In genomic region chr11:78536690-78537084, GRCm38 (mm10) we compare ENCODE assay signal across 8 mouse cellular contexts. TPM values are rescaled to one million over a fixed set of nuclear protein-coding genes. Genes with fewer than 3 reads are reported as not detected.
DNase-seq lines count a peak whose midpoint lies in the region; ATAC-seq lines count a peak whose summit lies in the region.

No protein-coding gene starts in this region.

- H3K27ac ChIP-seq in kidney, embryonic 16.5 days (ENCODE audit: low read length), result peak overlapping the region; percentile 82
- peak overlapping the region; percentile 72 for H3K27ac ChIP-seq in brown adipose tissue, adult 24 weeks (replicated peaks; ENCODE audit: low read depth, low read length)
- peak overlapping the region; percentile 86 for H3K27ac ChIP-seq in hindbrain, embryonic 14.5 days
- peak overlapping the region; percentile 92 for H3K27ac ChIP-seq in midbrain, embryonic 15.5 days

- H3K36me3 ChIP-seq in kidney, embryonic 16.5 days (ENCODE audit: insufficient read depth, low read length), result peaks cover 18% of the 10 kb centered on the region
- peaks cover 31% of the 10 kb centered on the region for H3K36me3 ChIP-seq in hindbrain, embryonic 14.5 days (replicated peaks; ENCODE audit: control insufficient read depth, insufficient read depth)
- H3K36me3 ChIP-seq in midbrain, embryonic 15.5 days (replicated peaks), result peaks cover 22% of the 10 kb centered on the region

- peak overlapping the region; percentile 87 for H3K4me3 ChIP-seq in kidney, embryonic 16.5 days (ENCODE audit: low read length)
- peak overlapping the region; percentile 81 for H3K4me3 ChIP-seq in brown adipose tissue, adult 24 weeks (ENCODE audit: insufficient read depth, low read depth, low read length)
- peak overlapping the region; percentile 75 for H3K4me3 ChIP-seq in hindbrain, embryonic 14.5 days (replicated peaks; ENCODE audit: low read length)
- peak overlapping the region; percentile 94 for H3K4me3 ChIP-seq in midbrain, embryonic 15.5 days

- peaks cover 18% of the 10 kb centered on the region for H3K4me1 ChIP-seq in kidney, embryonic 16.5 days (ENCODE audit: insufficient read depth, low read length)
- H3K4me1 ChIP-seq in brown adipose tissue, adult 24 weeks (ENCODE audit: control insufficient read depth, insufficient read depth, insufficient read length, low read length), result peaks cover 9% of the 10 kb centered on the region; the same call in 1 of the 2 replicates
- peaks cover 26% of the 10 kb centered on the region for H3K4me1 ChIP-seq in hindbrain, embryonic 14.5 days (replicated peaks; ENCODE audit: control insufficient read depth, insufficient read depth, low read length)
- peaks cover 37% of the 10 kb centered on the region for H3K4me1 ChIP-seq in midbrain, embryonic 15.5 days

- H3K27me3 ChIP-seq in kidney, embryonic 16.5 days (ENCODE audit: insufficient read depth, low read length), result no peaks in the 10 kb centered on the region
- no peaks in the 10 kb centered on the region for H3K27me3 ChIP-seq in hindbrain, embryonic 14.5 days (ENCODE audit: control insufficient read depth, insufficient read depth, low read length)
- H3K27me3 ChIP-seq in midbrain, embryonic 15.5 days (replicated peaks), result no peaks in the 10 kb centered on the region

- H3K4me2 ChIP-seq in kidney, embryonic 16.5 days (replicated peaks; ENCODE audit: low read depth, low read length), result peak overlapping the region; percentile 79
- peak overlapping the region; percentile 87 for H3K4me2 ChIP-seq in hindbrain, embryonic 14.5 days (replicated peaks)
- peak overlapping the region; percentile 67 for H3K4me2 ChIP-seq in midbrain, embryonic 15.5 days

- H3K9ac ChIP-seq in kidney, embryonic 16.5 days (replicated peaks; ENCODE audit: low read length), result peak overlapping the region; percentile 88
- peak overlapping the region; percentile 88 for H3K9ac ChIP-seq in hindbrain, embryonic 14.5 days
- peak overlapping the region; percentile 76 for H3K9ac ChIP-seq in midbrain, embryonic 15.5 days

- H3K9me3 ChIP-seq in kidney, embryonic 16.5 days (ENCODE audit: low read length), result no peaks in the 10 kb centered on the region
- H3K9me3 ChIP-seq in hindbrain, embryonic 14.5 days (ENCODE audit: control insufficient read depth, low read length), result no peaks in the 10 kb centered on the region
- H3K9me3 ChIP-seq in midbrain, embryonic 15.5 days, result no peaks in the 10 kb centered on the region

- 2% methylated on average over 14 of the region's 14 CpGs for WGBS in kidney, embryonic 16.5 days
- WGBS in hindbrain, embryonic 14.5 days, result 3% methylated on average over 14 of the region's 14 CpGs
- WGBS in midbrain, embryonic 15.5 days, result 3% methylated on average over 14 of the region's 14 CpGs

- peak; percentile 5 for ATAC-seq in kidney, embryonic 16.5 days (ENCODE audit: low FRiP score, low TSS enrichment)
- 0 out of 2 replicates have a peak, but pooled peaks have one; percentile 1 for ATAC-seq in hindbrain, embryonic 14.5 days (ENCODE audit: low FRiP score)
- ATAC-seq in midbrain, embryonic 15.5 days (replicated peaks), result no peak

- no peak for DNase-seq in kidney, postnatal 4 days
- no peak for DNase-seq in hindbrain, embryonic 14.5 days (ENCODE audit: low spot score)
- DNase-seq in cerebellum, adult 11 months, result no peak
- no peak for DNase-seq in ovary, adult 18-20 months (ENCODE audit: low spot score)
- DNase-seq in adrenal gland, adult 18-20 months (ENCODE audit: low spot score in 2 of 2), result no peak

RNA-seq across cellular contexts. Expression of gene Ift20, which starts 0.5 kb away (rescaled TPM):
- 125 and 130 TPM in 2 replicates for polyA plus RNA-seq in kidney, embryonic 16.5 days (2015; fragmentation: Nextera tagmentation; extraction: Ambion mirVana)
- polyA plus RNA-seq in brown adipose tissue, adult 24 weeks (2012; ENCODE audit: insufficient read depth, insufficient read length, missing spikeins), result 67.3 and 75.5 TPM in 2 replicates
- 120 and 123 TPM in 2 replicates for polyA plus RNA-seq in hindbrain, embryonic 14.5 days (2014; fragmentation: Nextera tagmentation; extraction: Ambion mirVana)
- polyA plus RNA-seq in midbrain, embryonic 15.5 days (2015; fragmentation: Nextera tagmentation; extraction: Ambion mirVana), result 117 and 128 TPM in 2 replicates
- total RNA-seq in adrenal gland, adult 18-20 months (2021), result 10 to 100 TPM; 91.4 to 96.0 TPM

RNA-seq across cellular contexts. Expression of gene Tnfaip1, which starts 0.6 kb away (rescaled TPM):
- 95.1 and 100 TPM in 2 replicates for polyA plus RNA-seq in kidney, embryonic 16.5 days (2015; fragmentation: Nextera tagmentation; extraction: Ambion mirVana)
- 25.2 and 30.1 TPM in 2 replicates for polyA plus RNA-seq in brown adipose tissue, adult 24 weeks (2012; ENCODE audit: insufficient read depth, insufficient read length, missing spikeins)
- 59.2 and 64.0 TPM in 2 replicates for polyA plus RNA-seq in hindbrain, embryonic 14.5 days (2014; fragmentation: Nextera tagmentation; extraction: Ambion mirVana)
- 64.2 and 70.0 TPM in 2 replicates for polyA plus RNA-seq in midbrain, embryonic 15.5 days (2015; fragmentation: Nextera tagmentation; extraction: Ambion mirVana)
- total RNA-seq in adrenal gland, adult 18-20 months (2021), result 10 to 100 TPM; 38.3 to 43.0 TPM

RNA-seq across cellular contexts. Expression of gene Tmem97, which starts 13.9 kb away (rescaled TPM):
- 70.7 and 75.1 TPM in 2 replicates for polyA plus RNA-seq in kidney, embryonic 16.5 days (2015; fragmentation: Nextera tagmentation; extraction: Ambion mirVana)
- polyA plus RNA-seq in brown adipose tissue, adult 24 weeks (2012; ENCODE audit: insufficient read depth, insufficient read length, missing spikeins), result 14.8 and 20.7 TPM in 2 replicates
- polyA plus RNA-seq in hindbrain, embryonic 14.5 days (2014; fragmentation: Nextera tagmentation; extraction: Ambion mirVana), result 38.2 and 49.3 TPM in 2 replicates
- polyA plus RNA-seq in midbrain, embryonic 15.5 days (2015; fragmentation: Nextera tagmentation; extraction: Ambion mirVana), result 35.0 and 35.4 TPM in 2 replicates
- total RNA-seq in adrenal gland, adult 18-20 months (2021), result 10 to 100 TPM; 27.6 to 40.9 TPM

RNA-seq across cellular contexts. Expression of gene Poldip2, which starts 24.7 kb away (rescaled TPM):
- polyA plus RNA-seq in kidney, embryonic 16.5 days (2015; fragmentation: Nextera tagmentation; extraction: Ambion mirVana), result 188 and 192 TPM in 2 replicates
- polyA plus RNA-seq in brown adipose tissue, adult 24 weeks (2012; ENCODE audit: insufficient read depth, insufficient read length, missing spikeins), result 190 and 193 TPM in 2 replicates
- polyA plus RNA-seq in hindbrain, embryonic 14.5 days (2014; fragmentation: Nextera tagmentation; extraction: Ambion mirVana), result 168 and 176 TPM in 2 replicates
- polyA plus RNA-seq in midbrain, embryonic 15.5 days (2015; fragmentation: Nextera tagmentation; extraction: Ambion mirVana), result 182 and 192 TPM in 2 replicates
- 100 to 1,000 TPM; 153 to 166 TPM for total RNA-seq in adrenal gland, adult 18-20 months (2021)

RNA-seq across cellular contexts. Expression of gene Tmem199, which starts 24.7 kb away (rescaled TPM):
- polyA plus RNA-seq in kidney, embryonic 16.5 days (2015; fragmentation: Nextera tagmentation; extraction: Ambion mirVana), result 56.9 and 58.8 TPM in 2 replicates
- 21.4 and 27.2 TPM in 2 replicates for polyA plus RNA-seq in brown adipose tissue, adult 24 weeks (2012; ENCODE audit: insufficient read depth, insufficient read length, missing spikeins)
- 96.1 and 101 TPM in 2 replicates for polyA plus RNA-seq in hindbrain, embryonic 14.5 days (2014; fragmentation: Nextera tagmentation; extraction: Ambion mirVana)
- 90.5 and 91.0 TPM in 2 replicates for polyA plus RNA-seq in midbrain, embryonic 15.5 days (2015; fragmentation: Nextera tagmentation; extraction: Ambion mirVana)
- 10 to 100 TPM; 27.8 to 28.0 TPM for total RNA-seq in adrenal gland, adult 18-20 months (2021)
